Mouse (Mus musculus) left cerebral cortex, adult 18-20 months (tissue): ENCODE data around the gene Selenoi. TPM values are rescaled to one million over a fixed set of nuclear protein-coding genes. Genes with fewer than 3 reads are reported as not detected.

Source experiments
- DNase-seq, 2 experiments: peaks; one replicate each; pipeline ENCODE4 v3.0.0; 2021 to 2022; ENCODE audit warnings: low spot score in 2 of 2, mixed read lengths in 1 of 2
- total RNA-seq, 2 experiments: library from RNA; stranded (reverse); gene quantifications; 2 replicates each; pipeline ENCODE4 v1.2.3; 2021

The Selenoi gene
- total RNA-seq, 2 experiments from 2014 or later, result 48.4 to 49.5 TPM

GRCm38 (mm10) chr5:30233979-30234378 is 1.6 kb downstream of the Selenoi start:
- DNase-seq, result no peak

GRCm38 (mm10) chr5:30235641-30236126 is 3.3 kb downstream of the Selenoi start:
- DNase-seq, result no peak

DNA sequence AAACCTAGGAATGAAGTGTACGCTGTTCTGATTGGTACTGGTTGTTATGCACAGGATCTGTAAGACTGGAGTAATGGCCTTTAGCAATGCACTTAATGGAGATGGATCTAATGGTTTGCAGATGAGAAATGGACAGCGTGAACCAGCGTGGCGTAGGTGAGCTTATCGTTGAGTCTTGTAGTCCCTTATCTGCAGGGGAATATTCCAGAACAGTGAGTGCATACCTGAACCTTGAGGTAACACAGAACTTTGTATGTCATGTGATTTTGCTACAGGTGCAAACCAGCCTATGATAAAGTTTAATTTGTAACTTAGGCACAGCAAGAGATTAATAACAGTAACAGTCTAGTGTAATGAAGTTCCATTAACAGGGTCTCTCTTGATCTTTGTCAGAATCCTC is 6.2 kb downstream of the Selenoi start:
- DNase-seq, result no peak

DNA sequence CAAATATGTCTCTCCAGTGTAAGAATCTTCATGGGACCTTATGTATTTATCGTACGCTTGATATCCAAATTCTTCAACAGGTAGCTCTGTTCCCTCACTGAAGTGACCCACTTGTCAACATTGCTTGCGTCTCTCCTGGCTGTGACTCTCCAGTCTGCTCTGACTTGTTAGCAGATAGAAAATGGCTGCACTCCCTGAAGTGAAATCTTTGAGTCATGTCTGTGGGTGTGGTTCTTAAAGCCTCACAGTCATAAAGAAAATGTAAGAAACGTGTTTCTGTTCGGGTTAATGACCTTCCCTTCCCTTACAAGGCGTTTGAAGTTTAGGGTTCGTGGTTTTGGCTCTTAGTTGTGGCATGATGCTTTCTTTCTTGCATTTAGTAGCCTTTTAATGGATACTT is 8.2 kb downstream of the Selenoi start:
- DNase-seq, result no peak

- no peak for DNase-seq
Observed at GRCm38 (mm10) chr5:30242410-30242809, 10.0 kb downstream of the Selenoi start.

- no peak for DNase-seq
Observed at GRCm38 (mm10) chr5:30243741-30244140, 11.4 kb downstream of the Selenoi start.

DNA sequence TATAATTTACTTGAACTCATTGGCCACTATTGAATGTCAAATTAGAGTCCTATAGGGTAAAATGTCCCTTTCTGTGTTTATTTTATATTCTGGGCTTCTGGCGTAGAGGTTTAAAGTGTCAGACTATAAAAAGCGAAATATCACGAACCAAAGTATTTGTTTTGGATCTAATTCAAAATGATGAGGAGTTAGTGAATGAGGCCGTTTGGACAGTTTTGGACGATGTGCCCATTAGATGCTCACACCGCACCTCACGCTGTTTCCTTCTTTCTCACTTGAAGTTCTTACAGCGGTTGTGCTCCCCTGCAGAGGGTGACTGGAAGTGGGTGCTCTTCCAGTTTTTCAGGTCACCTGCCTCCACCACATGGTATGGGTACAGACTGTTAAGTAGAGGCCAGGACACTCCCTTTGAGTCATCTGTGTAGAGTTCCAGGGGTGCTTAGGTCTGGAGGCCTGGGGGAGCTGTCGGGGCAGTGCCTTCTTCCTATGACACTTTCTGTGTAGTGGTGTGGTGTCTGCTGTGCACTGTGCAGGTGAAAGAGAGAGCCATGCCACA is 13.6 kb downstream of the Selenoi start:
- DNase-seq, result no peak

DNA sequence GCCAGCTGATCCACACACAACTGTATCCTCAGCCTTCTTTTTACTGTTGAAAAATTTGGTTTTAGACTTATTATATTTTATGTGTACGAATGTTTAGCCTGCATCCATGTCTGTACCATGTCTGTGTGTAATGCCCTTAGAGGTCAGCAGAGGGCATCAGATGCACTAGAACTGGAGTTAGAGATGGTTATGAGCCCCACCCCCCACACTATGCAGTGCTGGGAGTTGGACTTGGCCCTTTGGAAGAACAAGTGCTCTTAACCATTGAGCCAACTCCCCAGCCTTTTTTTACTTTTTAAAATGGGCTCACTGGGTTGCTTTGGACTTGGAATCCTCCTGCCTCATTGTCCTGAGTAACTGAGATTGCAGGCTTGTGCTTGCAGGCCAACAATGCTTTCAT is 15.3 kb downstream of the Selenoi start:
- no peak for DNase-seq

GRCm38 (mm10) chr5:30255567-30256354 is 23.4 kb downstream of the Selenoi start:
- no peak for DNase-seq

DNA sequence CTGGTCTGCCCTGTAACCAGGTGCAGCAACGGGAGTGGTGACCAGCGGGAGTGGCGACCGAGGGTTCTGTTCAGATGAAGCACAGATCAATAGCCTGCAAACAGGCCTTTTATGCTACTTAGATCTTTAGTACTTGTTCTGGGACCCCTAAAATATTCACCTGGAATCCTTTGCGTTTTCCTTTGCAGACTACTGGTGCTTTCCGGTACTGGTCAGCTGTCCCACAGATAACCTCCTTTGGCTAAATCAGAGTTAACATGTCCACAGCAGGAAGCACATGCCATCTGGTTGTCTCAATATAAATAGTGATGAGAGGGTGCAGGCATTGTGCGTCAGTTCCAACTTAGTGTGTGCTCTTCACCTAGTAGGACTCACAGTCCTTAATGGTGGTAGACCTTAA is 26.4 kb downstream of the Selenoi start:
- no peak for DNase-seq

DNA sequence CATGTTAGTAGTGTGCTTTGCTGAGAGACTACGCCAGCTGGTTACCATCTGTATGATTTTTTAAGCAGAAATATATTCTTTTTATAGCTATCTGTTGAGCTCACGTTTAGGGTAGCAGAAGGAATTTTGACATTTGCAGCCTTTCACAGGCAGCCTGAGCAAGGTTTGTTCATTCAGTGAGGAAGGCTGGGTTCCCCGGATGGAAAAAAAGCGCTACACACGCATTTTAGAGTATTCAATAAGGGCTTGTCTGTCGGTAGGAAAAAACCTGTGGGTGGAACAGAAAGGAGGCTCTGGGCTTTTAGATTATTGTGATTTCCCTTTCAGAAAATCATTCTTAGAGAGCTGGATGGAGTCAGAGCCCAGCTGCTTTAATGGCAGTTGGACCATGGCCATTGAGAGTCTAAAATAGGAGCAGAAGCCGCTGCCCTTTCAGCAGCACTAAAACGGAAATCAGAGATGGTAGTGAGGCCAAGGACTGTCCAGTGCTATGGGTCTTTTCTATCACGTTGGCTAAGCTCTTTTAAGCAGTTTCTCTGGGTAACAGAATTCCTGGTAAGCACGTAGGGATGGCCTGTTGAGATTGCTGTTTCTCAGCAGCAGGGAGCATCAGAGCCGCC is 38.3 kb downstream of the Selenoi start:
- DNase-seq, result peak; percentile 60 to 65

- DNase-seq, result no peak
Observed at GRCm38 (mm10) chr5:30271599-30272281, 39.4 kb downstream of the Selenoi start.

- no peak for DNase-seq
Observed at GRCm38 (mm10) chr5:30276361-30276760, 44.0 kb downstream of the Selenoi start.

- DNase-seq, result no peak
Observed at GRCm38 (mm10) chr5:30278952-30279351, 46.6 kb downstream of the Selenoi start.

DNA sequence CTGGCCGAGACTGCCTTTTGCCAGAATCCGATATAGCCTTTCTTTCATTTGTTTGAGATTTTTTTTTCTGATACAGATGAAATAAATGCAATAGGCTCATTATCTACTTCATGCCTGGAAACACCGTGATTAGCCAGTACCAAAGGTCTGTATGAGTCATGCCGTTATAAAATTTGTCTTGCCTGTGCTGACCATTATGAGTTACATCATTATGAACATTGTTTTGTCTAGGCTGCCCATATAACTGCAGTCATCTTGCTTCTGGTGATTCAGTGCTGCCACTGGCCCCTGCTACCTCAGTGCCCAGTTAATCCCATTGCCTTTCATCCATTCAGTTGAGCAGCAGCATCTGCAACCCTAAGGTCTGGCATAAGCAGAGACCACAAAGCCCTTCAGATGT is 47.1 kb downstream of the Selenoi start:
- DNase-seq, result no peak

DNA sequence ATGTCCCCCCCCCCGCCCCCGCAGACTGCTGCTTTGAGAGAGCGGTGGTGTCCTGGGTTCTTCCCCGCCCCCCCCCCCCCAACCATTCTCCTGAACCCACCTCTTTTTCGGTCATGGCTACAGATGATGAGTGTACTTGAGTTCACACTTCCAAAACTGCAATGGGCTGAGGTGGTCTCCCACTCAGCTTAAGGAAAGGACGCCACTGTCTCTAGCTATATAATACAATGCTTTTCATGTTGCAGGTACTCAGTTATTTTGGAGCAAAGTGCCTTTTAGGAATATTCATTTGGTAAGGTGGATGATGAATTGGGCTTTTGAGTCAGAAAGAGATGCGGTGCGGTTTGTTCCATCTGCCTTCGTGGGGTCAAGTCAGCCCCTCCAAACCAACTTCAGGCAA is 48.5 kb downstream of the Selenoi start:
- no peak for DNase-seq

GRCm38 (mm10) chr5:30281291-30281732 is 48.9 kb downstream of the Selenoi start, which contains the start of gene Drc1:
Drc1 (plus strand) TSS chr5:30281388.
- peak; percentile 65 to 80 for DNase-seq

DNA sequence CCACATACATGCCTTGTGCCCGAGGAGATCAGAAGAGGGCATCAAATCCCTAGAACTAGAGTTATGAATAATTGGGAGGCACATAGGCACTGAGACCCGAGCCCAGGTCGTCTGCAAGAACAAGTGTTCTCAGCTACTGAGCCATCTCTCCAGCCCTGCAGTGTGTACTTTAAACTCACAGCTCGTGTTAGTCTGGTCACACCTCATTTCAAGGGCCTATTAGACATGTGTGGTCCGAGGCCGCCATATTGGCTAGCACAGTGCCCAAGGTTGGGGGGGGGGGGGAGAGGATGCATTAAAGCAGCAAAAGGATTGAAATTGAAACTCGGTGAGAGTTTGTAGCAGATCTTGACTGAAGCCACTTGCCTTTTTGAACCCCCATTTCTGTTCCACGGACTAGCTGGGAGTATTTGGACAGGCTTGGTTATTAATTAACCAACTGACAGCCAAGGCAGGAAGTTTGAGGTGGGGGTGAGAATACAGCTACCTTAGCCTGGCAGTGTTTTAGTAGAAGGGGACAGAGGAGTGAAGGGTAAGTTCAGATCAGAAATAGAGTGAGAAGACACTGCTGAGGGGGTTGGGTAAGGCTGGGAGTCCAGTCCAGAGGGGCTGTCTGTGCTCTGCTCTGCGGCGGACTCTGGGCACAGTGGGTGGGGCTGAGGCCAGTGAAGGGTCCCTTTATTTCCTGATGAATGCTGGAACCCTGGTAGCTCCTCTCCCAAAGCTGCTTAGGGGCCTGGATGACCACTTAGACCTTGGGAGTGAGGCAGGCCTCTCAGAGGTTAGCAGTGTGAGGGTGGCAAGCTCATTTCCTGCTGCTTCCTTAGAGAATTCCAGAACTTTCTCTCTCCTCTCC is 53.8 kb downstream of the Selenoi start:
- no peak for DNase-seq

- DNase-seq, result no peak
Observed at GRCm38 (mm10) chr5:30287106-30287882, 54.9 kb downstream of the Selenoi start.
